Mouse (Mus musculus): Measurements from ENCODE around the gene Minar1.

- TF ChIP-seq CTCF (IDR thresholded peaks at IDR 0.05; ENCODE audit: low read depth, low read length) (no peak), GATA1 (IDR thresholded peaks at IDR 0.05; ENCODE audit: borderline replicate concordance, low read length) (no peak), POLR2AphosphoS5 (IDR thresholded peaks at IDR 0.05; ENCODE audit: insufficient replicate concordance, low read depth, low read length) (no peak)
Measured at GRCm38 (mm10) chr9:89607321-89607720, 15.6 kb downstream of the Minar1 start.
